Mouse (Mus musculus) lung, postnatal 0 days (tissue): ENCODE data around the gene Capn10.

ENCODE experiments used
- CTCF ChIP-seq: IDR thresholded peaks from 2 replicates; pipeline ENCODE4 v1.5.1; 2016; ENCODE audit warnings: antibody characterized with exemption, mild to moderate bottlenecking
- EP300 ChIP-seq: IDR thresholded peaks from 2 replicates; pipeline ENCODE4 v1.6.1; 2016; ENCODE audit warnings: antibody characterized with exemption, mild to moderate bottlenecking, control low read depth

DNA sequence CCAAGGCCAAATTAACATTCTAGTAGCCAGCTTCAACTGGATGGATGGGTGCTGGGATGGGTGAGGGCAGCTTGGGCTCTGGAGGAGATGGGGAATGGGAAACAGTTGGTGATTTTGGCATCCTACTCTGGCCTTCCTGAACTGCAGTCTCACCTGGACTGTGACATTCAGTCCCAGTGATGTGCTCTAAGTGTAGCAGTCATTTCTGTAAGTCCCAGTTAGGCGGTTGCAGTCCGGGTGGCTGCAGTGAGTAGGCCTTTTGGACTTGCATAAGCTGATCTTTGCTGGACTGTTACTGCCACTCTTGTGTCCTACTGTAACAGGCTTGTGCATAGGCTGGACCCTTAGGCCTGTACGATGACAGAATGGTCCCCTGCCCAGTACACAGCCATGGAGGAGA lies 13.8 kb downstream of the Capn10 start:
- TF ChIP-seq EP300: no peak
- TF ChIP-seq CTCF: no peak
